Mouse (Mus musculus): Measurements from ENCODE around the gene Tdrd7. TPM values are rescaled to one million over a fixed set of nuclear protein-coding genes. Genes with fewer than 3 reads are reported as not detected.

Tdrd7 gene
- polyA plus RNA-seq, 1 experiment from 2014 or later, result 32.6 TPM

DNA sequence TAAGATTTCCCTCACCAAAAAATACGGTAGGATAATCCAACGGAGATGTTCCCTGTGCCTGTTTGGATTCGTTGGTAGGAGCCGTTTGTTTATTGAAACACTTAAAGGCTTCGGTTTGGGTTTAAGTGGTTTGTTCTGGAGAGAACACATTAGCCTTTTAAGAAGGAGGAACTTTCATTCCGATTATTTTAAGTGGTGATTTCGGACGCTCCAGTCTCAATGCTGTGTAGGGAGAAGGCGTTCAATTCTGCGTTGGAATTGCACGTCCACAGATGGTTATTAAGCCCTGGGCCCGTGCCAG is 73.4 kb downstream of the Tdrd7 start:
- Histone ChIP-seq H3K4me1 (replicated peaks; ENCODE audit: control insufficient read depth, insufficient read depth, low read length) (peaks cover 12% of the 10 kb centered on the region; the same call in 1 of the 2 replicates), H3K36me3 (replicated peaks; ENCODE audit: control insufficient read depth, insufficient read depth) (no peaks in the 10 kb centered on the region), H3K4me3 (replicated peaks; ENCODE audit: low read length) (peak overlapping the region; percentile 53), H3K9me3 (ENCODE audit: control insufficient read depth, low read length) (no peaks in the 10 kb centered on the region), H3K27ac (no peak overlapping the region), H3K4me2 (replicated peaks) (peak overlapping the region; percentile 98), H3K27me3 (ENCODE audit: control insufficient read depth, insufficient read depth, low read length) (peaks cover 40% of the 10 kb centered on the region), H3K9ac (peak overlapping the region; percentile 62)
- ATAC-seq (ENCODE audit: low FRiP score) (no peak), DNase-seq (ENCODE audit: low spot score) (no peak)
- 12% methylated on average over 12 of the region's 12 CpGs for WGBS

DNA sequence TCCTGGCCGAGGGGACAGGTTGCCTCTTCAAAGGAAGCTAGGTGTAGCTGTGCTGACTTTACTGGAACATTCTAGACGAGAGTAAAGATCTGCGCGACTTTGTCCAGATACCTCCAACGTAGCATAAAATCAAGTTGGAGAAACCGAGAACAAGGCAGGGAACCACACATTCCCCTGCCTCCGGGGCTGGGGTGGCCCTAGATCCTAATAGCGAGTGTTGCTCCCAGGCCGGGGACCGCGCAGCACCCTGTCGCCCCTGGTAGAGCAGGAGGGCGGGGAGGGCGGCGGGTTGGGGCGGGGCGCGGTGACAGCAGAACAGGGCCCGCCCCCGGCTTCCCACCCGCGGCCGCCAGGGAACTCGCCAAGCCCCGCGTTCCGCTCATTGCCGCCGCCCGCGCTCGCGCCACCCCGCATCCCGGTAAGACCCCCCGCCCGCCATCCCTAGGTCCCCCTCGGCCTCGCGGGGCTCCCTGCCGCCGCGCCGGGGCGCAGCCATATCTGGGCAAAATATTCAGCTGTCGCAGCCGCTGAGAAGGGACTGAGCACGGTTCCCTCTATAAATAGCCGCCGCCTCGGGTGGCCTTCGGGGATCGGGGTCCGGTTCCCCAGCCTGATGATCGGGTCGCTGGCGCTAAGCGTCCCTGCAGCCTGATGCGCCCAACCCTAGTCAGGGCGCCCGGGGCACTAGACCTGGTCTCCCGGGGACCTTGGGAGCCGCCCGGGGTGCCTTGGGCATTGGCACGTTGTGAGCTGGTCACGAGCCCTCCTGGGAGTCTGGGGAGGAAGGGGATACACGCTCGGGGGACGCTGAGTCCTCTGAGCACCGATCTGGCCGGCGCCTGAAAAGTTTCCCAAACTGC is 74.0 kb downstream of the Tdrd7 start, which contains the start of gene Tmod1:
Gene Tmod1 (plus strand): TSS at position 44 of the 860 bp plus-strand sequence.
- under 1% methylated on average over 57 of the region's 72 CpGs for WGBS
- Histone ChIP-seq H3K27ac (no peak within 1 kb of the TSS), H3K36me3 (replicated peaks; ENCODE audit: control insufficient read depth, insufficient read depth) (no peaks in the 10 kb centered on the region), H3K4me1 (replicated peaks; ENCODE audit: control insufficient read depth, insufficient read depth, low read length) (peaks cover 12% of the 10 kb centered on the region; the same call in 1 of the 2 replicates), H3K4me3 (replicated peaks; ENCODE audit: low read length) (peak within 1 kb of the TSS; percentile 53), H3K4me2 (replicated peaks) (peak within 1 kb of the TSS; percentile 98), H3K9me3 (ENCODE audit: control insufficient read depth, low read length) (no peaks in the 10 kb centered on the region), H3K9ac (peak within 1 kb of the TSS; percentile 62), H3K27me3 (ENCODE audit: control insufficient read depth, insufficient read depth, low read length) (peaks cover 40% of the 10 kb centered on the region)
- no peak for ATAC-seq (ENCODE audit: low FRiP score)
- DNase-seq (ENCODE audit: low spot score), result no peak

DNA sequence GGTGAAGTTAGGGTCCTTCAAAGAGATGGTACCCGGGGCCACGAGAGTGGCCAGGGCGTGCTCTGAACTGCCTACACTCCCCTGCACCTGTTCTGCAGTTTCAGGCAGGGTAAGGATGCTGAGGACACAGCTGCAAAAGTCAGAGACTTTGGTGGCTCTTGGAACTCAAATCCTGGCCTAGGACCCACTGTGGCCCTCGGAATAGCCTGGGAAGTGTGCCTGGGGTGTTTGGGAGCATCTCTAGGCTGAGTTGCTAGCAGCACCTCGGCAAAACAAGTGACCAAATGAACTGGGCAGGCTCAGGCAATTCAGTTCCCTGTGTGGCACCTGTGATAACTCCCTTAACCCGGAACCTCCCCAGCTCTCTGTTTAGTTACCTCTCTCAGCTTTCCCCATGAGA is 74.8 kb downstream of the Tdrd7 start:
- 17% methylated on average over 6 of the region's 6 CpGs for WGBS
- DNase-seq (ENCODE audit: low spot score) (no peak), ATAC-seq (ENCODE audit: low FRiP score) (no peak)
- Histone ChIP-seq H3K4me3 (replicated peaks; ENCODE audit: low read length) (peak overlapping the region; percentile 53; the same call in 1 of the 2 replicates), H3K27me3 (ENCODE audit: control insufficient read depth, insufficient read depth, low read length) (peaks cover 40% of the 10 kb centered on the region), H3K36me3 (replicated peaks; ENCODE audit: control insufficient read depth, insufficient read depth) (no peaks in the 10 kb centered on the region), H3K4me1 (replicated peaks; ENCODE audit: control insufficient read depth, insufficient read depth, low read length) (peaks cover 12% of the 10 kb centered on the region; the same call in 1 of the 2 replicates), H3K9ac (no peak overlapping the region), H3K27ac (no peak overlapping the region), H3K9me3 (ENCODE audit: control insufficient read depth, low read length) (no peaks in the 10 kb centered on the region), H3K4me2 (replicated peaks) (peak overlapping the region; percentile 98)

DNA sequence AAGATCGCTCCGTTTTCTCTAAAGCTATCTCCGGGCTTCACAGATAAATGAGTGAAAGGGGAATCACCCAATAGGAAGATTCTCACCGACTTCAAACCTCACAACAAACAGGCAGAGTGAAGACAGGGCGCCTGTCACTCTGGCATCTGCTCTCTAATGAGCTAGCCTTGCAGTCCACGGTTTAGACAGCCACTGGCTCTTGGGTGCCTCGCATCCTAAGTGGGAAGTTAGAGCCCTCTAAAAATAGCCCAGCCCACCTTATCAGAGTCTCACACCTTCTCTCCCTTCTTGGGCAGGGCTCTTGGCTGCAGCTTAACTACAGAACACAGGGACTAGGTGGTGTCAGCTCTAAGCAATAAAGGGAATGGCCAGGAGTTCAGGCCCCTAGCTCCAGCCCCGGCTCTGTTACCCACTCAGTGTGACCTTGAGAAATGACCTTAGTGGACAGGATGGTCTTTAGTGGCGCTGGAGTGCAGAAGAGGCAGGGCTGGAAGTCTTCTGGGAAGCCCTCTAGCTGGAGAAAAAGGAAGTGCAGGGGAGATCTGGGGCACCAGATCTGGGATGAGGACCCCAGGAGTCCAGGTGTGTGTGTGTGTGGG is 75.6 kb downstream of the Tdrd7 start:
- Histone ChIP-seq H3K4me1 (replicated peaks; ENCODE audit: control insufficient read depth, insufficient read depth, low read length) (peaks cover 12% of the 10 kb centered on the region; the same call in 1 of the 2 replicates), H3K4me3 (replicated peaks; ENCODE audit: low read length) (no peak overlapping the region), H3K9me3 (ENCODE audit: control insufficient read depth, low read length) (no peaks in the 10 kb centered on the region), H3K27me3 (ENCODE audit: control insufficient read depth, insufficient read depth, low read length) (peaks cover 40% of the 10 kb centered on the region), H3K27ac (no peak overlapping the region), H3K4me2 (replicated peaks) (no peak overlapping the region), H3K9ac (no peak overlapping the region), H3K36me3 (replicated peaks; ENCODE audit: control insufficient read depth, insufficient read depth) (no peaks in the 10 kb centered on the region)
- DNase-seq (ENCODE audit: low spot score) (no peak), ATAC-seq (ENCODE audit: low FRiP score) (no peak)
- WGBS, result 22% methylated on average over 9 of the region's 9 CpGs

DNA sequence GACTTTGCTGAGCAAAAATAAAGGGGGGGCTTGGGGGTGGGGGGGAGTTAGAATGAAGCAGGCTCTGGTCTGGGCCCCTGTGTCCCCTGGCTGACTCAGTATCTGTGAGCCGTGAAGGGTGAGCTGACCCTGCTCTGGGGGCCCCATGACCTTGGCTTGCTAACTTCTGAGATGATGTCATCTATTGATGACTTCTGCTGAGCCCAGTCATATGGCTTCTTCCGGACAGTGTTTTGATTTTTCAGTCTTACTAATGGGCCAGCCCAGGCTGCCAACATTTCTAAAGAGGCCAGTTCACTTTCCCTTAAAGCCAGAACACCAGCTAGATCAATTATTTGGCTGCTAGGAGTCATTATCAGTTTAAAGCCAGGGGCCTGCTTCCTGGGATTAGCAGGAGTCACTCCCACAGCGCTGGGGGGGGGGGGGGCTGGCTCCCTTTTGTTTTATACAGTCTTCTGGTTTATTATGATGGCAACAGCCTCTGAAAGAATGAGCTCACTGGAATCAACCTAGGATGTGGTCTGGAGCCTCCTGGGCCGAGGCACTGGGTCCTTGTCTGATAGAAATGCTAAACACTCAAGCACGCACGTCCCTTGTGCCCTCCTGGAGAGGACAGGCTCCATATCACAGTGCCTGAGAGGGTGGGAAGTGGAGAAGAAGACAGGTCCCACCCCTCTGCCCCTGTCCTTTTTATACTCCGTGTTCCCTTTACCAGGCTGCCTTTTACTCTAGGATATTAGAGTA is 76.8 kb downstream of the Tdrd7 start:
- no peaks in the 10 kb centered on the region for H3K9me3 ChIP-seq (ENCODE audit: control insufficient read depth, low read length)
- peaks cover 12% of the 10 kb centered on the region; the same call in 1 of the 2 replicates for H3K4me1 ChIP-seq (replicated peaks; ENCODE audit: control insufficient read depth, insufficient read depth, low read length)
- H3K4me2 ChIP-seq (replicated peaks), result no peak overlapping the region
- H3K9ac ChIP-seq, result no peak overlapping the region
- ATAC-seq (ENCODE audit: low FRiP score) (no peak), DNase-seq (ENCODE audit: low spot score) (no peak)
- no peaks in the 10 kb centered on the region for H3K36me3 ChIP-seq (replicated peaks; ENCODE audit: control insufficient read depth, insufficient read depth)
- H3K27me3 ChIP-seq (ENCODE audit: control insufficient read depth, insufficient read depth, low read length), result peaks cover 40% of the 10 kb centered on the region
- no peak overlapping the region for H3K4me3 ChIP-seq (replicated peaks; ENCODE audit: low read length)
- WGBS, result 24% methylated on average over 7 of the region's 7 CpGs
- no peak overlapping the region for H3K27ac ChIP-seq

DNA sequence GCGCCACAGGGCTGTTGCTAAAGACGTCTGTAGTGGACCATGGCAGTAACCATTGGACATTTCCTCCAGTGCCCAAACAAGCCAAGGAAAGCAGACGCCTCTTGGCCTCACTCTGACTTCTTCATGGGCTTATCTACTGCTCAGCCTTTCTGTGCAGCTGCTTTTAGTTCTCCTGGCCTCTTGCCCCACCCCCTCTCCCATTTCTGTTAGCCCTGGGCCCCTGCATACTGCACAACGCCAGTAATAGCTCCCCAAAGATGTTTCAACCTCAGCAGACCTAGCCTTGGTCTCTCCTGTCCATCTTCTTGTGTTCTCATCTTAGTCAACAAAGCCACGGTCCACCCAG is 77.3 kb downstream of the Tdrd7 start:
- 48% methylated on average over 5 of the region's 5 CpGs for WGBS

DNA sequence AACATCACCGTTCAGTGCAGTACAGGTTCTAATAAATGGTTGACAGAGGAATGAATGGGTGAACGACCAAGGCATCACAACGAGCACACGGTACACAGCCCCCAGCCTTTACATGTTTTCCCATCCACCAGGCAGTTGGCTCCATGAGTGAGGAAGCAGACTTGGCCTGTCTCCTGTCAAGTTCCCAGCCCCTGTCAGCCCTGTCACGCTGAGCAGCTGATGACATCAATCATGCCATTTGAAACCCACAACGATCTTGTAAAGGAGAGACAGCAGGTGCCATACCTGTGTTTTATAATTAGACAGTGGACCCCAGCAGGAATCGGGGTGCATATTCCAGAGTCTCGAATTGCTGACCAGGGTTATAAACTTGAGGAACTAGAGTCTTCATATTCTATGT is 78.2 kb downstream of the Tdrd7 start:
- Histone ChIP-seq H3K4me1 (replicated peaks; ENCODE audit: control insufficient read depth, insufficient read depth, low read length) (peaks cover 12% of the 10 kb centered on the region; the same call in 1 of the 2 replicates), H3K36me3 (replicated peaks; ENCODE audit: control insufficient read depth, insufficient read depth) (no peaks in the 10 kb centered on the region), H3K27me3 (ENCODE audit: control insufficient read depth, insufficient read depth, low read length) (peaks cover 26% of the 10 kb centered on the region), H3K4me2 (replicated peaks) (no peak overlapping the region), H3K9ac (no peak overlapping the region), H3K27ac (no peak overlapping the region), H3K9me3 (ENCODE audit: control insufficient read depth, low read length) (no peaks in the 10 kb centered on the region), H3K4me3 (replicated peaks; ENCODE audit: low read length) (no peak overlapping the region)
- WGBS, result 80% methylated on average over 8 of the region's 8 CpGs
- ATAC-seq (ENCODE audit: low FRiP score) (no peak), DNase-seq (ENCODE audit: low spot score) (no peak)

More for the DNA sequence above, 77.3 kb downstream of the Tdrd7 start:
- peaks cover 35% of the 10 kb centered on the region for H3K27me3 ChIP-seq (ENCODE audit: control insufficient read depth, insufficient read depth, low read length)
- H3K4me1 ChIP-seq (replicated peaks; ENCODE audit: control insufficient read depth, insufficient read depth, low read length), result peaks cover 12% of the 10 kb centered on the region; the same call in 1 of the 2 replicates
- no peak for DNase-seq (ENCODE audit: low spot score)
- H3K27ac ChIP-seq, result no peak overlapping the region
- no peak for ATAC-seq (ENCODE audit: low FRiP score)
- H3K9ac ChIP-seq, result no peak overlapping the region
- no peak overlapping the region for H3K4me3 ChIP-seq (replicated peaks; ENCODE audit: low read length)
- no peak overlapping the region for H3K4me2 ChIP-seq (replicated peaks)
- no peaks in the 10 kb centered on the region for H3K9me3 ChIP-seq (ENCODE audit: control insufficient read depth, low read length)
- H3K36me3 ChIP-seq (replicated peaks; ENCODE audit: control insufficient read depth, insufficient read depth), result no peaks in the 10 kb centered on the region

DNA sequence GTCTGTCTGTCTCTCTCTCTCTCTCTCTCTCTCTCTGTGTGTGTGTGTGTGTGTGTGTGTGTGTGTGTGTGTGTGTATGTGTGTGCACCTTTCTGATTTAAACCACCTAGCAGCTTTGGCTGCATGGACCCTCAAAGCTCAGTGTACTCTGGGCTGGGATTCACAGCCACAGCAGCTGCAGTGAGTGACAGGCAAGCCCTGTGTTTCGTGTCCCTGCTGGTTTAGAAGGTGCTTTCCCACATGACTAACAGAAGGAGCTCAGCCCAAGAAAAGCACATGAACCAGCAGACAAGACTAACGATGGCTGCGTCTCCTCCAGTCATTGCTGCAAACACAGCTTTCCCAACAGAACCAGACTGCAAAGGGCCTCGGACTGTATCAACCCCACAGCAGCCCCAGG is 82.8 kb downstream of the Tdrd7 start:
- no peak overlapping the region for H3K4me3 ChIP-seq (replicated peaks; ENCODE audit: low read length)
- H3K27ac ChIP-seq, result no peak overlapping the region
- no peak overlapping the region for H3K9ac ChIP-seq
- ATAC-seq (ENCODE audit: low FRiP score) (no peak), DNase-seq (ENCODE audit: low spot score) (no peak)
- H3K4me1 ChIP-seq (replicated peaks; ENCODE audit: control insufficient read depth, insufficient read depth, low read length), result no peaks in the 10 kb centered on the region
- H3K9me3 ChIP-seq (ENCODE audit: control insufficient read depth, low read length), result no peaks in the 10 kb centered on the region
- no peaks in the 10 kb centered on the region for H3K36me3 ChIP-seq (replicated peaks; ENCODE audit: control insufficient read depth, insufficient read depth)
- no peak overlapping the region for H3K4me2 ChIP-seq (replicated peaks)
- no peaks in the 10 kb centered on the region for H3K27me3 ChIP-seq (ENCODE audit: control insufficient read depth, insufficient read depth, low read length)
- 80% methylated on average over 4 of the region's 4 CpGs for WGBS

DNA sequence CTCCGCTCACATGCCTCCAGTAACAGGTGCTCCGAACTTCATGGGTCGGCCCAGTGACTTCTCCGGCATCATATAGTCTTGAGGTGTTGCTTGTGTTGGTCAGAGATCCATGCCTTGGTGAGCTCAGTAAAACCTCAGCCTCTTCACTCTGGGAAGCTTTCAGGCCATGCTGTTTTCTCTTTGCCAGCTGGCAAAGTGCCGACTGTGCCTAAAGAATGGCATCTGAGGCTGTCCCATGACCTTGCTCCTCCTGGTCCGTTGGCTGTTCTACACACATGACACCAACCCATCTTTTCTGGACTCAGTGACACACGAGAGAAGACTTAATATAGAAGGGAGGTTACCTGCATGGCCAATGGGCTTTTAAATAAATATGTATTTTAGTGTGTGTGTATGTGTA is 83.3 kb downstream of the Tdrd7 start:
- Histone ChIP-seq H3K4me3 (replicated peaks; ENCODE audit: low read length) (no peak overlapping the region), H3K27me3 (ENCODE audit: control insufficient read depth, insufficient read depth, low read length) (no peaks in the 10 kb centered on the region), H3K4me1 (replicated peaks; ENCODE audit: control insufficient read depth, insufficient read depth, low read length) (no peaks in the 10 kb centered on the region), H3K36me3 (replicated peaks; ENCODE audit: control insufficient read depth, insufficient read depth) (no peaks in the 10 kb centered on the region), H3K9me3 (ENCODE audit: control insufficient read depth, low read length) (no peaks in the 10 kb centered on the region), H3K9ac (no peak overlapping the region), H3K27ac (no peak overlapping the region), H3K4me2 (replicated peaks) (no peak overlapping the region)
- ATAC-seq (ENCODE audit: low FRiP score), result no peak
- 88% methylated on average over 7 of the region's 7 CpGs for WGBS
- DNase-seq (ENCODE audit: low spot score), result no peak
